In the genomic region with DNA sequence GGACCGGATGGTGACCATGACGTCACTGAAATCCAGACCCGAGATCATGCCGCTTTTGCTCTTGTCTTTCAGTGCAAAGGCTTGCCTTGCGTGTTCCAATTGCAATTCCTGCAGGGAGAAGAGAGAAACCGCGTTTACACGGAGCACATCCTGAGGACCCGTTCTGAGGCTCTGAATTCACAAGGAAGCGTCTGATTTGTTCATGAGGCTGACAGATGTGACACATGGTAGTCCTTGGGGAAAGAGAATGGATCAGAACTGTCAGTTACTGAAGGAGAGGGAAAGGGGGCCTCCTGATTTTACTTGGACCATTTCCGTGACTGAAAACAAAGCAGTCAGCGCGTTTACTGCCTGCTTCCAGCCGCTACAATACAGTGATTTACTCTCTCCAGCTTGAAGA, we compare ENCODE assay signal across 16 mouse cellular contexts. TPM values are rescaled to one million over a fixed set of nuclear protein-coding genes. Genes with fewer than 3 reads are reported as not detected.
DNase-seq lines count a peak whose midpoint lies in the region; ATAC-seq and TF ChIP-seq lines count a peak whose summit lies in the region.
"Had no signal": no experiment of that assay in that cellular context is flagged by ENCODE, and none has a peak within 500 bp of the region (broad histone marks: within the 10 kb centered on the region; RNA-seq: fewer than 3 reads in every experiment).

No protein-coding gene starts in this region.

- intact Hi-C loops in left cerebral cortex, postnatal 14 days (cut with DNase I) = no loop called here

- no peak for DNase-seq in forebrain, embryonic 10.5 days (ENCODE audit: extremely low spot score, low spot score)
- peak; percentile 22 for DNase-seq in lung, embryonic 14.5 days
- DNase-seq in lung, postnatal 14 days = no peak
- DNase-seq in left cerebral cortex, postnatal 14 days (ENCODE audit: low spot score in 2 of 2) = no peak
- no peak for DNase-seq in liver
- DNase-seq: adrenal gland, postnatal 36 days; cerebellum, adult 2 months; layer of hippocampus, adult 9-11 months; lung, postnatal 36 days; thymus, adult 18-20 months had no signal

- no peak for TF ChIP-seq CTCF in lung, embryonic 14.5 days (IDR thresholded peaks at IDR 0.05; ENCODE audit: low read depth)

- H3K9ac ChIP-seq in forebrain, embryonic 12.5 days = no peak overlapping the region
- no peak overlapping the region for H3K9ac ChIP-seq in lung, embryonic 14.5 days
- no peak overlapping the region for H3K9ac ChIP-seq in embryonic facial prominence, embryonic 15.5 days
- H3K9ac ChIP-seq in neural tube, embryonic 12.5 days = 0 out of 2 replicates have a peak overlapping the region, but pooled peaks have one; percentile 19
- H3K9ac ChIP-seq: limb, embryonic 15.5 days had no signal

- WGBS in forebrain, embryonic 10.5 days = 75% methylated on average over 14 of the region's 14 CpGs
- 75% methylated on average over 14 of the region's 14 CpGs for WGBS in forebrain, embryonic 12.5 days
- WGBS in lung, embryonic 14.5 days = 57% methylated on average over 14 of the region's 14 CpGs
- 31% methylated on average over 14 of the region's 14 CpGs for WGBS in embryonic facial prominence, embryonic 15.5 days
- 18% methylated on average over 14 of the region's 14 CpGs for WGBS in neural tube, embryonic 12.5 days

- H3K27ac ChIP-seq in forebrain, embryonic 10.5 days = peak overlapping the region; percentile 76
- no peak overlapping the region for H3K27ac ChIP-seq in forebrain, embryonic 12.5 days
- no peak overlapping the region for H3K27ac ChIP-seq in lung, embryonic 14.5 days (ENCODE audit: low read depth)
- 0 out of 2 replicates have a peak overlapping the region, but pooled peaks have one; percentile 18 for H3K27ac ChIP-seq in embryonic facial prominence, embryonic 15.5 days (replicated peaks)
- no peak overlapping the region for H3K27ac ChIP-seq in neural tube, embryonic 12.5 days
- H3K27ac ChIP-seq: heart, embryonic 10.5 days; limb, embryonic 15.5 days had no signal

- H3K27me3 ChIP-seq in forebrain, embryonic 10.5 days (ENCODE audit: poor library complexity, severe bottlenecking) = no peaks in the 10 kb centered on the region
- H3K27me3 ChIP-seq in forebrain, embryonic 12.5 days = no peaks in the 10 kb centered on the region
- no peaks in the 10 kb centered on the region for H3K27me3 ChIP-seq in lung, embryonic 14.5 days (ENCODE audit: insufficient read depth, low read length)
- no peaks in the 10 kb centered on the region for H3K27me3 ChIP-seq in embryonic facial prominence, embryonic 15.5 days
- H3K27me3 ChIP-seq in neural tube, embryonic 12.5 days (replicated peaks) = no peaks in the 10 kb centered on the region
- H3K27me3 ChIP-seq: limb, embryonic 15.5 days had no signal

- ATAC-seq in forebrain, embryonic 12.5 days (ENCODE audit: low FRiP score) = no peak
- no peak for ATAC-seq in lung, embryonic 14.5 days (ENCODE audit: insufficient read depth)
- ATAC-seq in embryonic facial prominence, embryonic 15.5 days (ENCODE audit: insufficient number of reproducible peaks, low FRiP score, low TSS enrichment, low read depth) = no peak
- ATAC-seq in neural tube, embryonic 12.5 days (ENCODE audit: low FRiP score, low read depth) = no peak

- H3K9me3 ChIP-seq in forebrain, embryonic 10.5 days = no peaks in the 10 kb centered on the region; the same call in 1 of the 2 replicates
- peaks cover 5% of the 10 kb centered on the region; the same call in 1 of the 2 replicates for H3K9me3 ChIP-seq in forebrain, embryonic 12.5 days
- no peaks in the 10 kb centered on the region for H3K9me3 ChIP-seq in lung, embryonic 14.5 days (ENCODE audit: low read depth, low read length)
- no peaks in the 10 kb centered on the region for H3K9me3 ChIP-seq in embryonic facial prominence, embryonic 15.5 days (replicated peaks)
- no peaks in the 10 kb centered on the region for H3K9me3 ChIP-seq in neural tube, embryonic 12.5 days
- H3K9me3 ChIP-seq: limb, embryonic 15.5 days had no signal

- peaks cover 48% of the 10 kb centered on the region for H3K36me3 ChIP-seq in forebrain, embryonic 10.5 days (replicated peaks)
- H3K36me3 ChIP-seq in forebrain, embryonic 12.5 days (replicated peaks) = peaks cover 53% of the 10 kb centered on the region
- peaks cover 10% of the 10 kb centered on the region; the same call in 1 of the 2 replicates for H3K36me3 ChIP-seq in lung, embryonic 14.5 days (ENCODE audit: insufficient read depth)
- peaks cover 29% of the 10 kb centered on the region for H3K36me3 ChIP-seq in embryonic facial prominence, embryonic 15.5 days
- H3K36me3 ChIP-seq in neural tube, embryonic 12.5 days = peaks cover 22% of the 10 kb centered on the region; the same call in 1 of the 2 replicates

- peaks cover 24% of the 10 kb centered on the region for H3K4me1 ChIP-seq in forebrain, embryonic 10.5 days
- no peaks in the 10 kb centered on the region for H3K4me1 ChIP-seq in forebrain, embryonic 12.5 days
- no peaks in the 10 kb centered on the region for H3K4me1 ChIP-seq in lung, embryonic 14.5 days (ENCODE audit: insufficient read depth)
- peaks cover 8% of the 10 kb centered on the region; the same call in 1 of the 2 replicates for H3K4me1 ChIP-seq in embryonic facial prominence, embryonic 15.5 days
- H3K4me1 ChIP-seq in neural tube, embryonic 12.5 days = peaks cover 12% of the 10 kb centered on the region; the same call in 1 of the 2 replicates
- H3K4me1 ChIP-seq: limb, embryonic 15.5 days had no signal

- H3K4me3 ChIP-seq in forebrain, embryonic 10.5 days = no peak overlapping the region
- no peak overlapping the region for H3K4me3 ChIP-seq in forebrain, embryonic 12.5 days (replicated peaks)
- no peak overlapping the region for H3K4me3 ChIP-seq in lung, embryonic 14.5 days (ENCODE audit: low read depth, low read length)
- no peak overlapping the region for H3K4me3 ChIP-seq in embryonic facial prominence, embryonic 15.5 days (replicated peaks)
- no peak overlapping the region for H3K4me3 ChIP-seq in neural tube, embryonic 12.5 days
- H3K4me3 ChIP-seq: heart, embryonic 10.5 days; limb, embryonic 15.5 days; myocyte had no signal

- no peak overlapping the region for H3K4me2 ChIP-seq in forebrain, embryonic 12.5 days
- 0 out of 2 replicates have a peak overlapping the region, but pooled peaks have one; percentile 8 for H3K4me2 ChIP-seq in lung, embryonic 14.5 days
- H3K4me2 ChIP-seq in embryonic facial prominence, embryonic 15.5 days (replicated peaks) = peak overlapping the region; percentile 25
- peak overlapping the region; percentile 48 for H3K4me2 ChIP-seq in neural tube, embryonic 12.5 days (replicated peaks)
- H3K4me2 ChIP-seq: limb, embryonic 15.5 days had no signal

RNA-seq across cellular contexts. Expression of a gene that starts 52.5 kb away (rescaled TPM):
- polyA plus RNA-seq in forebrain, embryonic 10.5 days (2016; fragmentation: Nextera tagmentation; extraction: Ambion mirVana) = 36.0 TPM in 2 replicates
- 53.8 and 61.2 TPM in 2 replicates for polyA plus RNA-seq in forebrain, embryonic 12.5 days (2016; fragmentation: Nextera tagmentation; extraction: Ambion mirVana)
- 29.1 and 32.2 TPM in 2 replicates for polyA plus RNA-seq in lung, embryonic 14.5 days (2014; fragmentation: Nextera tagmentation; extraction: Ambion mirVana)
- 36.5 and 39.6 TPM in 2 replicates for polyA plus RNA-seq in embryonic facial prominence, embryonic 15.5 days (2015; fragmentation: Nextera tagmentation; extraction: Ambion mirVana)
- polyA plus RNA-seq in neural tube, embryonic 12.5 days (2016; fragmentation: Nextera tagmentation; extraction: Ambion mirVana) = 45.3 and 46.4 TPM in 2 replicates
- 100 to 1,000 TPM; 163 to 173 TPM for total RNA-seq in left cerebral cortex, postnatal 14 days (2021)

Comparison
In these comparisons a context has a peak if more than half of its experiments do, and no peak if none do; other contexts are left out.
1. H3K27ac ChIP-seq: peak in forebrain, embryonic 10.5 days (single experiment) and embryonic facial prominence, embryonic 15.5 days (single experiment); none in forebrain, embryonic 12.5 days (single experiment), lung, embryonic 14.5 days (single experiment) and neural tube, embryonic 12.5 days (single experiment).